Mouse (Mus musculus): ENCODE data around the gene Mfap4.

DNA sequence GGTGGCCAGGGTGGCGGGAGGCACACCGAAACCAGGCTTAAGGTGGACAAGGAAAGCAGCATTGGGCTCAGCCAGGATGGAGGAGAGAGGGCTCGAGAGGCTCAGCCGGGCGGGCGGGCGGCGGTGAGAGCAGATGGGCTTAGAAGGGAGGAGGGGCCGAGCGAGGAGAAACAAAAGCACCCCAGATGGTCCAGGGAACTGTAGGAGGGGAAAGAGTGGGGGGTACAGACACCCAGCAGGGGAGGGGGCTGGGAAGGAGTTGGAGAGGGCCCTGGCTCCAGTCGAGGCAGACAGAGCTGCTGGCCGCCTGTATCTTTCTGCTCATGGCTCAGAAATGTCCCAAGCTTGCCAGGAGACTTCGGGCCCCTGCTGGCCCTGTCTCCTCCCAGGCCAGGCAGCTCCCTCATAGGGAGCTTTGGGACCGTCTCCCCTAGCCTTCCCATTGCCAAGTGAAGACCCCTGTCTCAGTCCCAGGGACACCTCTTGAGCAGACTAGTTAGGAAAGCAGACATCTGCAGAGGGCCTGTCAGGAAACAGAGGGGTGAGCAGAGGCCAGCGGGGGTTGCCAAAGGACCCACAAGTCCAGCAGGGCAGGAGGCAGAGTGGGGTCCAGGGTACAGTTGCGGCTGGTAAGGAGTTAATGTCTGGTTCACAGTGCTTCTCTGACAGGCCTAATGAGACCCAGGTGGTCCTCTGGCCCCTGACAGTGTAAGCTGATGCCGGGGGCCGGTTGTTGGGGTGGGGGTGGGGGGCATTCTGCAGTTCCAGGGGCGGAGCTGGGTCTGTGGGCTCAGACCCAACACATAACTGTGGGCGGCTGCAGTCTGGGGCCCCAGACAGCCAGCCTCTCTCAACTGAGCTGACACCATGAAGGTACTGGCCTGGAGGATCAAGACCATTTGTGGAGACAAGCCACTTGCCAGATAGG is at the start of gene Mfap4:
- no peak for TF ChIP-seq CTCF (IDR thresholded peaks at IDR 0.05)
- no peak for TF ChIP-seq EP300 (IDR thresholded peaks at IDR 0.05)

All from lung, postnatal 0 days (tissue).